Mouse (Mus musculus): ENCODE results near the gene Spg7.
A peak's percentile ranks its signal among the peaks of the same experiment; 100 is the strongest.
"Not testable (repeated sequence)": the region's sequence is repeated elsewhere in the genome, so short reads cannot be mapped to it uniquely, and the experiment has no call there.

Gene Spg7

GRCm38 (mm10) chr8:123041008-123041773 lies 21.6 kb upstream of the Spg7 start:
- DNase-seq (ENCODE audit: extremely low spot score), result peak; percentile 68

DNA sequence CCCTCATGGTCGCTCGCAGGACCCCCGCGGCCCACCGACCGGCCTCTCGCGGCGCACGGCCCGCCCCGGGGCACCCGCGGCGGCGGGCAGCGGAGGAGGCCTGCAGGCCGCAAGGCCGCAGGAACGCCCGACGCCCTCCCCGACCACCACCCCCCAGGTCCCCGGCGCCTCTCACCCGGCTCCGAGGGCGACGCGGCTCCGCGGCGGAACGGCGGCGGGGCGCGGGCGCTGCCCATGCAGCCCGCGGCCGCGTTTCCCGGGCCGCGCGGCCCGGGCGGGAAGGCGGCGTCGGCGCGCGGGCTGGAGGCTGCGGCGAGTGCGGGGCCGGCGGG lies 21.0 kb upstream of the Spg7 start:
- no peak for DNase-seq (ENCODE audit: extremely low spot score)

- peak; percentile 99 for DNase-seq (ENCODE audit: extremely low spot score)
Measured at GRCm38 (mm10) chr8:123042158-123042973, 20.4 kb upstream of the Spg7 start, which contains the start of gene Ankrd11. Gene Ankrd11, minus strand, starts transcription at chr8:123042277.

DNA sequence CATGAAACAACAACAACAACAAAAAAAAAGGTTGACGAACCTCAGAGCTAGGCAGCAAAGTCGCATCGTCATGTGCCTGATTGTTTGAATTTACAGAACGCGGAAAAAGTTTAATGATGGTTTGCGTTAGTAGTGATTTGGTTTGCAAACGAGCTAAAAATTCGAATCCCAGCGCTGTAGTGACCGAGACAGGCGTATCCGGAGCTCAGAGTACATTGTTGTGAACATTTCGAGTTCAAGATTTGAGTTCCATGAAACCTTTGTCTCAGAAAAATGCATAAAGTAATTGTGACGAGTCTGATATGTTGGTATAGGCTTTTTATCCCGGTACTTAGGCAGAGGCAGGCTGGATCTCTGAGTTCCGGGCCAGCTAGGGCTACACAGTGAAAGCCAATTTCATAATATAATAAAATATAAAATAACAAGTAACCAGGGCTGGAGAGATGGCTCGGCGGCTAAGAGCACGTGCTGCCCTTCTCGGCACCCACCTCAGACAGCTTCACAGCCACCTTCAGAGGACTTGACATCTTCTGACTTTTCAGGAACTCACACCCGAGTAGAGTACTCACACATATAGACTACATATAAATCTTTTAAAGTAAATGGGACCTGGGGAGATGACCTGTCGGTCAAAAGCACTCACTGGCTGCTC lies 19.6 kb upstream of the Spg7 start:
- DNase-seq (ENCODE audit: extremely low spot score), result peak; percentile 9

DNA sequence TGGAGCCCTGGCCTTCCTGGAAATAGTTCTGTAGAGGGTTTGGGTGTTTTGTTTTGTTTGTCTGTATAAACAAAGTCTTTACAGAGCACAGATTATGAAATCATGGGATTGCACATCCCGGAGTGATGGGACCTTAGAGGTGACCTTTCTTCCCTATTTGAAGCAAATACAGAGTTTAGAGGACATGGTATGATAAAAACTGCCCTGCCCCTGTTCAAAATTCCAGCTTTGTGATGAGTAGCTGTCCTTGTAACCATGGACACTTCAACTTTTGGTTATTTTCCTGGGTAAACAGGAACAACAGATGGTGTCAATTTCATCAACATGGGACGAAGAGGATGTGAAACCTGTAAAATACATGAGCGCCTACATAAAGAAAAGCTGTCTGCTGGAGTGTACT lies 18.8 kb upstream of the Spg7 start:
- no peak for DNase-seq (ENCODE audit: extremely low spot score)

DNA sequence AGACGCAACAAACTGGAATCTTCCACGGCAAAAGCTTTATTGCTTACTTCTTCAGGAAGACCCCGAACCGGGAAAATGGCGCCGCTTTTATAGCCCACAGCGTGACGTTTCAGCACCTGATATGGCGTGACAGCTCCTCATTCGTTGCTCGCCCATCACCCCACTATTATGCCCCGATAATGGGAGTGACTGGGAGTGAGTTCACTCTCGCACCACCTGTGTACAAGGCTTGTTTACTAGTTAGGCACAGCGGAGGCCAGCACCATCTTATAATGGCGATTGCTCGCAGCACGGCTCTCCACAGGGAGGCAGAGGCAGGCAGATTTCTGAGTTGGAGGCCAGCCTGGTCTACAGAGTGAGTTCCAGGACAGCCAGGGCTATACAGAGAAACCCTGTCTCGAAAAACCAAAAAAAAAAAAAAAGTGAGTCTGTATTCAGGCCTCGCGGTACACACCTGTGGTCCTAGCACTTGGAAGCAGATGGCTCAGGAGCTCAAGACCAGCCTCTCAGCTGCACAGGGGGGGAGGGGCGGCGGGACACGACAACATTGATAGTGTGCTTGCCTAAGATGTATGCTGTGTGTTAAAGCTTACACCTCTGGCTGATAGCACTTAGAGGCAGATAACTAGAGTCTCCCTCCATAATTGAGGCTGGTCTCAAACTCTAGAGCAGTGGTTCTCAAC lies 17.9 kb upstream of the Spg7 start:
- DNase-seq (ENCODE audit: extremely low spot score), result not testable (repeated sequence)

DNA sequence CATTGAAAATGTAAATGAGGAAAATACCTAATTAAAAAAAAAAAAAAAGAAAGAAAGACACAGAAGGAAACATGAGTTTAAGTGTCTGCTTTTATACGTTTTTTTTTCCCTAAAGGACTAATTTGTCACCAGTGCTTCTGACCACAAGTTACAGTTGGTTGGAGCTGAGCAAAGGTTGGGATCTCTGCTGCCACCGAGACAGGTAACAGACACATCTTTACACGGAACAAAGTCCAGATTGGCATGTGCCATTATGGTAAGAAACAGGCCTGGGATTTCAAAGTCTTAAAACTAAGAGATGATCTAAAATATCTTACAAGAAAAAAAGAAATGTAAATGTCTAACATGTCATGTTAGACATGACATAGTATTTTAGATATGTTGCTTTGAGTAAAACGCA lies 16.0 kb upstream of the Spg7 start:
- DNase-seq (ENCODE audit: extremely low spot score), result no peak

GRCm38 (mm10) chr8:123047827-123048226 lies 14.9 kb upstream of the Spg7 start:
- no peak for DNase-seq (ENCODE audit: extremely low spot score)

- DNase-seq (ENCODE audit: extremely low spot score), result no peak
Measured at GRCm38 (mm10) chr8:123048402-123048801, 14.3 kb upstream of the Spg7 start.

DNA sequence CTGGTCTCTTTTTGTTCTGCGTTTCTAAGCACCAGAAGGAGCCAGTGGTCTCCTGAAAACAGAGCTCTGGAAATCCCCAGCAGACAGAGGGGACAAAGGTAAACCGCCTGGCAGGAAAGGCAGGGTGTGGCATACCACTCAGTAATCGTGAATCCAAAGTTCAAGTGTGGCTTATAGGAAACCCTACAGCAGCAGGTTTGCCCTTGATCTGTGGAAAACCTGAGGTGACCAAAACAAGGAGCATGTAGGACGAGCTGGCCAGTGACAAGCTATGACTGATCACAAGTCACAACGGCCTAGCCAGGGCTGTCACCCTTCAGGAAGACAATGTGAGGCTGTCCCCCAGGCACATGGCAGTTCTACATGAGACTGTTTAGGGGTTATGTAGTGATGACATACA lies 11.3 kb upstream of the Spg7 start:
- DNase-seq (ENCODE audit: extremely low spot score), result no peak

DNA sequence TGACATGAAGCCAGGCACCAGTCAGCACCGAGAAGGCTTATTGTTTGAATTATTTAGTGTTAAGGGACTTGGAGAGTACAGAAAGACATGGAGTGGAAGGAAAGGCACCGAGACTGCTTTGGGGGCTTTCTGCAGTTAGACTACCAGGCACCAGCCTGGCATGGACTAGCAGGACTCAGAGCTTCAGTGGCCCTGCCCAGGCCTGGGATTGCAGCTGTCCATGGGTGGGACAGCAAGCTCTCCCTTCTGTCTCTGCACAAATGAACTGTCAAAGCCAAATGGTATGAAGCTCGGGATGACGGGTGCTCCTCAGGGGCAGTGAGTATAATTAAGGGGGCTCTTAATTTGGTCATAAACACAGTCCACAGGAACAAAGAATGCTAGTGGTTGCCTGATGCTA lies 1.3 kb downstream of the Spg7 start:
- DNase-seq (ENCODE audit: extremely low spot score), result no peak

DNA sequence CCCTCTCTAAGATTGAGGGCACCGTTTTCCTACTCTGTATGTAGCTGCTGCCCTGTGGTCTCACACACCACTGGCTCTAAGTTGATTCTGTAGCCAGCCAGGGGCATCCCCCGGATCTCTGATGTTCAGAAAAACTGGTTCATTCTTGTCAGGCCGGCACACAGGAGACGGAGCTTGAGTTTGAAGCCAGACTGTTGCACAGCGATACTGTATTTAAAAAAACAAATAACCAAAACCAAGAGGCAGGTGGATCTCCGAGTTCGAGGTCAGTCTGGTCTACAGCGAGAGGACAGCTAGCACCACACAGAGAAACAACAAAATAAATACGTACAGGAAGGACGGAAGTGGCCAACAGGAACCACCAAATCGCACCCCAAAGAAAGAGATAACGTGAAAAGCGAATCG lies 2.1 kb downstream of the Spg7 start:
- DNase-seq (ENCODE audit: extremely low spot score), result no peak

DNA sequence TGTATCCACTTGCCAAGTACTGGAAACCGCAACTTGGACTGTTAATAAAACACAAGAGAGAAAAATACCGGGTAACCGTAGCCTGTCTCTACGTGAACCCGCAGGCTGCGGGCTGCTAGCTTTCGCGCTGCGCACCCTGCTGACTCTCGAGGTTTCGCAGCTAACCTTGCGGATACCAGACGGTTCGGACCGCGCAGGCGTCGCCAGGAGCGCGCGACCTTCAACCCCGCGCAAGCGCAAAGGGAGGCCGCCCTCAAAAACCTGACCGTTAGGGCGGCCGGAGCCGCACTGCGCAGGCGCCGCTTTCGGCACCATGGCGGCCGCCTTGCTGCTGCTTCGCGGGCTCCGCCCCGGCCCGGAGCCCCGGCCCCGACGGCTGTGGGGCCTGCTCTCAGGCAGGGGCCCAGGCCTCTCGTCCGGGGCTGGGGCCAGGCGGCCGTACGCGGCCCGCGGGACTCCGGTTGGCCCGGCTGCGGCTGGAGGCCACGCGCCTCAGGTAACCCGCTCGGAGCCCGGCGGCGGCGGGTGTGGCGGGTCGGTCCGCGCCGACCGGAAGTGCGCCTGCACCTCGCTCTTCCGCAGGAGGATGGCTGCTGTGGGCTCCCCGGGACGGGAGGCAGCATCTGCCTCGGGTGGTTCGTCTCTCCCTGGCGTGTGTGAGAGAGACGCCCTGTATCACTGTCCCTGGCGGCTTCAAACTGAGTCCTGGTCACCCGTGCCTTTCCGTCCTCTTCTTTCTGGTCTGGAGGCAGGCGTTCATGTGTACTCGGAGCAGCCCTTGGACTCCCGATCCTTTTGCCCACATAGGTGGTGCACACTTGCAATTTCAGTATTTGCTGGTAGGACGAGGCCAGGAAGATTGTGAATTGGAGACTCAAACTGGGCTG lies 2.7 kb downstream of the Spg7 start:
- DNase-seq (ENCODE audit: extremely low spot score), result peak; percentile 95

GRCm38 (mm10) chr8:123066101-123066683 lies 3.5 kb downstream of the Spg7 start:
- no peak for DNase-seq (ENCODE audit: extremely low spot score)

GRCm38 (mm10) chr8:123071176-123071575 lies 8.4 kb downstream of the Spg7 start:
- DNase-seq (ENCODE audit: extremely low spot score), result no peak

DNA sequence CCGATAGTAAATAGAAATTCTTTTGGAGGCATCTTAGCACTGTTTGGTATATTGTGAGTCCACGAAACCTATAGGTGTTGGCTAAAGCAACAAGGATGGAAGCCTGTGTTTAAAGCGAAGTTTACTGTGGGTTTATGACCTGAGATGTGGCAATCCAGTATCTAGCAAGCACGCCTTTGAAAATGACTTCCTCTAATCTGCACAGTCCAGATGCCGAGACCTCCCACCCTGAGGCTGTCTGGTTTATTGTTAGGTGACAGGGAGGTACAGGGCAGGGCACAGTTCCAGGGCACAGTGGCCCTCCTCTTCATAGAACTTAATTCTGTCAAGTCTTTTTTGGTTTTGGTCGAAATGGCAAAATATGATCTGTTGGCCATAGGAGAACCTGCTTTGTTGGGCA lies 14.5 kb downstream of the Spg7 start:
- DNase-seq (ENCODE audit: extremely low spot score), result no peak

GRCm38 (mm10) chr8:123082993-123083392 lies 20.3 kb downstream of the Spg7 start:
- no peak for DNase-seq (ENCODE audit: extremely low spot score)

- no peak for DNase-seq (ENCODE audit: extremely low spot score)
Measured at GRCm38 (mm10) chr8:123083610-123084009, 20.9 kb downstream of the Spg7 start.

GRCm38 (mm10) chr8:123087289-123087688 lies 24.5 kb downstream of the Spg7 start:
- no peak for DNase-seq (ENCODE audit: extremely low spot score)

- no peak for DNase-seq (ENCODE audit: extremely low spot score)
Measured at GRCm38 (mm10) chr8:123097216-123097615, 34.5 kb downstream of the Spg7 start.

All from embryo, embryonic 9.5 days (tissue).